Mouse (Mus musculus) cerebellum, postnatal 36 days (tissue): ENCODE data around the gene Abcf1.
"Not testable (repeated sequence)": the region's sequence is repeated elsewhere in the genome, so short reads cannot be mapped to it uniquely, and the experiment has no call there.

Source experiments
- DNase-seq, 2 experiments: peaks; one replicate each; pipeline ENCODE4 v3.0.0; 2021 to 2022; ENCODE audit warnings: mixed read lengths in 2 of 2

Abcf1 gene

GRCm38 (mm10) chr17:35969418-35970389 is at the start of gene Abcf1:
Abcf1 (minus strand) TSS chr17:35969761.
- DNase-seq: peak; percentile 98 to 99

GRCm38 (mm10) chr17:36018979-36019378 is 49.4 kb upstream of the Abcf1 start:
- no peak for DNase-seq

- peak in 1 of 2 experiments; percentile 29 for DNase-seq
Measured at GRCm38 (mm10) chr17:36017046-36017445, 47.5 kb upstream of the Abcf1 start.

GRCm38 (mm10) chr17:36014977-36015376 is 45.4 kb upstream of the Abcf1 start:
- DNase-seq: no peak

- not testable (repeated sequence) for DNase-seq
Measured at GRCm38 (mm10) chr17:36004409-36004808, 34.8 kb upstream of the Abcf1 start.

GRCm38 (mm10) chr17:36003331-36003730 is 33.8 kb upstream of the Abcf1 start:
- DNase-seq: no peak

GRCm38 (mm10) chr17:36001966-36002365 is 32.4 kb upstream of the Abcf1 start:
- DNase-seq: no peak

GRCm38 (mm10) chr17:36001121-36001897 is 31.7 kb upstream of the Abcf1 start:
- DNase-seq: no peak

GRCm38 (mm10) chr17:36000349-36000748 is 30.8 kb upstream of the Abcf1 start:
- no peak for DNase-seq

GRCm38 (mm10) chr17:35999356-35999755 is 29.8 kb upstream of the Abcf1 start:
- no peak for DNase-seq

- no peak for DNase-seq
Measured at GRCm38 (mm10) chr17:35998545-35999305, 29.2 kb upstream of the Abcf1 start.

- no peak for DNase-seq
Measured at GRCm38 (mm10) chr17:35997713-35998510, 28.4 kb upstream of the Abcf1 start.

GRCm38 (mm10) chr17:35996949-35997348 is 27.4 kb upstream of the Abcf1 start:
- DNase-seq: peak; percentile 93 to 99

- no peak for DNase-seq
Measured at GRCm38 (mm10) chr17:35994879-35995240, 25.3 kb upstream of the Abcf1 start.

- peak; percentile 78 to 79 for DNase-seq
Measured at GRCm38 (mm10) chr17:35994175-35994878, 24.8 kb upstream of the Abcf1 start.

- DNase-seq: peak; percentile 79 to 80
Measured at GRCm38 (mm10) chr17:35993675-35994074, 24.1 kb upstream of the Abcf1 start.

- DNase-seq: no peak
Measured at GRCm38 (mm10) chr17:35991781-35992180, 22.2 kb upstream of the Abcf1 start.

GRCm38 (mm10) chr17:35981776-35982175 is 12.2 kb upstream of the Abcf1 start:
- no peak for DNase-seq

GRCm38 (mm10) chr17:35980363-35980754 is 10.8 kb upstream of the Abcf1 start:
- DNase-seq: peak; percentile 59 to 67

GRCm38 (mm10) chr17:35979401-35980362 is 10.1 kb upstream of the Abcf1 start, which contains the start of the genes Gnl1 and Prr3:
Gnl1 (plus strand) TSS chr17:35979851.
Prr3 (minus strand) TSS chr17:35980236.
- DNase-seq: peak; percentile 91 to 95
